Mouse (Mus musculus) right cerebral cortex, postnatal 10 days (tissue): ENCODE data around the gene Dusp14.

Source experiments
- DNase-seq, 2 experiments: peaks; one replicate each; pipeline ENCODE4 v3.0.0; 2021; ENCODE audit warnings: low spot score in 2 of 2

Gene Dusp14

DNA sequence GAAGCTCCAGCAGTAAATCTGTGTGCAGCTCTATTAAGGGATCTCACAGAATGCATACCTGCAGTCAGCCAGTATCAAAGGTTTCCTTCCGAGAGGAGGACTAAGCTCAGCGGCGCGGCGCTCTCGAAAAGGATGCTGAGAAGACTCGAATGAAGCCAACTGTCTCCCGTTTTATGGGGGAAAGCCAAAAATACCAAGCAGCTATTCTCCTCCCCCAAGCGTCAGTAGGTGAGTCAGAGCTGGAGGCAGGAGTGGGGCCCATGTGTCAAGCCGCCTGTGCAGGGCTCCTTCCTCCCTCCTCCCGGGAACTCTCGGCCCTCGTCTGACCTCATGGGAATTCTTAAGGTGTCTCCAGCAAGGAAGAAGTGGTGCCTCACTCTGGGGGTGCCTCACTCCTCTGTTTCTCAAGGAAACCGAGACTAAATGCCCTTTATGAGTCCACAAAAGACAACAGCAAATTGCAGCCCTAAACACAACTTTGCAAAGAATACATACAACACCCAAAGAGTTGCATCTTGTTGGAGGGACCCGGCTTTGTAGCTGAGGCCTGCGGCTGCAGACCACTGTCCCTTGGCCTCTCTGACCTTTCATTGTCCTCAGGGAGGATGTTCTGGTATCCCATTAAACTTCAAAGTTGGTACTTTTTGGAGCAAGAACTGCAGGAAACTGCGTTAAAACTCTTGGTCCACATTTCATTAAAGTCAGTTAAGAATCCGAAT is 2.0 kb downstream of the Dusp14 start:
- peak; percentile 59 to 71 for DNase-seq

- peak in 1 of 2 experiments; percentile 52 for DNase-seq
These were observed 3.0 kb downstream of the Dusp14 start for GRCm38 (mm10) chr11:84066071-84066481.

DNA sequence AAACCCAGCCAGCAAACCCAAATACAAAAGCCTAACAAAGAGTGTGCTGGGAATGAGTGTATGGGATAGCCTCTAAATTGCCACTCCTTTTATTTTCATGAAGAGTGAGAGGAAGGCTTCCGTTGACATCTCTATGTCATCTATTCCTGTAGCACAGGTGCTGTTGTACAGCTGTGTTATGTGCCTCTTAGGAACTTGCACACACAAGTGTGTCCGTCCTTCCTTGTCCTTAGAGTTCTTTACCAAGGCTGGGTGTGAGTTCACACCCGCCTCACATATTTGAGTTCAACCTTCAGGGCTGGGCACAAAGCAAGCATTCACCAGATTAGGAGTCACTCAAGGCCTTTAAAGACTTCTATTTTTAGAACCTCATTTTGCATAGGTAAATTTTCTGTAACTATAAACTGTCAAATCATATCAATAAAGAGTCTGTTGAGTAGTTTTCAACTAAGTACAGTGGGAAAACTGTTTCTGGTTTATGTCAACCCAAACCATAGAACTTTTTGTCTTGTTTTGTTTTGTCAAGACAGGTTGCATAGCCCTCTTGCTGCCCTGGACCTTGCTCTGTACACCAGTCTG is 5.3 kb downstream of the Dusp14 start:
- no peak for DNase-seq

GRCm38 (mm10) chr11:84062805-84063204 is 6.3 kb downstream of the Dusp14 start:
- no peak for DNase-seq

DNA sequence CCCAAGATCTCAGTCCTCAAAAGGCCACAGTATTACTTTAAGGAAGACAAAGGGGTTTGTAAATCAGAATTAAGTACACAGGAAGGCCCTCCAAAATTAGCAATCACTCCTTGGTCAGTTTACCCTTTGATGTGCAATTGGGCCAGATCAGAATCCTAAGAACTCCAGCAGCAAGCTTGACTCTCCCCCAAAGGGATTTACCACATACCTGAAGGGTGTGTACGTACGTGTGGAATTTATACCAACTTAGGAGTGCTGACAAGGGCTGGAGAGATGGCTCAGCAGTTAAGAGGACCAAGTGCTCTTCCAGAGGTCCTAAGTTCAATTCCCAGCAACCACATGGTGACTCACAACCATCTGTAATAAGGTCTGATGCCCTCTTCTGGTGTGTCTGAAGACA is 7.2 kb downstream of the Dusp14 start:
- DNase-seq: no peak

DNA sequence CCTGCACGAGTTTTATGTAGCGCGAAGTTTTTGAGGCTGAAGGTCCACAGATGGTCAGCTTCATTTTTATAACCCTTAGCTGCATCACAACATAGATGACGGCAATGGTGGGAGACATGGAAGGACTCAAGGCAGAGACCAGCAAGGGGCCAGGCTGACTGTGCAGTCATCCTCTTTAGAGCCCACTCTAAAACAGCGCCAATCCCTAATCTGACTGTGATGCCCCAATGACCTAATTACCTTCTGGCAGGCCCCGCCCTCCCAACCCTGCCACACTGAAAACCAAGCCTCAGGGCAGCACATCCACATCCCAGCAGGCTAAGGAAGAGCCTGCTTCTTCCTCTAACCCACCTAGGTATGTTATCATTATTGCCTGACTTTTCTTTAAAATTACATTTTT is 8.4 kb downstream of the Dusp14 start:
- DNase-seq: no peak

DNA sequence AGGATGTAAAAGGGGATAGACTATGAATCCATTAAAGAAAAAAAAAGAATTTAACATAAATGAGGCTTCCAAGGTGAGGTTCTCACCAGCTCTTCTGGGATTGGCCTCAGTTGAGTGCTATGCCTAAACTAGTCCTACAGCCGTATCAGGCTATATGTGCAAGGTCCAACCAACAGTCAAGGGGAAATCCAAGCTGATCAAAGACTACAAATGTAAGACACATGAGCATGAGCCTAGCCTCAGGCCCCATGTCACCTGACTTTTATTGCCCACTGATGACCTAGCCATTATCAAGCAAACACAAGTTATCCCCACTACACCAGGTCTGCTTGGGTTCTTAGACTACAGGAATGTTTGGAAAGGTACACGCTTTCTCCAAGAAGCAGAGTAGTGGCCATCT is 9.3 kb downstream of the Dusp14 start:
- DNase-seq: no peak

DNA sequence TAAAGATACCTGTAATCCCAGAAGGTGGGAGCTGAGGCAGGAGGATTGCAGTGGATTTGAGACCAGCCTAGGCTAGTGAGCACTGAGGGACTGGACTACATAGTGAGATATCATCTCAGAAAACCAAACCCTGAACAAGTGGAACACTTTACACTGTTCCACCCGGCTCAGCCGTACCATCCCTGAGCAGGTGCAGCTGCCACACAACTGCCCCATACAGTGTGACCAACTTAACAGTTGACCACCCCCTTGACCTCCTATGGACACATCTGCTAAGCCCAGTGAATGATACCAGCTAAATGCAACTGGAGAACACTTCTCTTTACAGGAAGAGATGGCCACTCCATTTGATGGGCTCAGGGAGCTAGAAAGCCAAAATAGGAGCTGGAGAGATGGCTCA is 11.6 kb downstream of the Dusp14 start:
- no peak for DNase-seq

DNA sequence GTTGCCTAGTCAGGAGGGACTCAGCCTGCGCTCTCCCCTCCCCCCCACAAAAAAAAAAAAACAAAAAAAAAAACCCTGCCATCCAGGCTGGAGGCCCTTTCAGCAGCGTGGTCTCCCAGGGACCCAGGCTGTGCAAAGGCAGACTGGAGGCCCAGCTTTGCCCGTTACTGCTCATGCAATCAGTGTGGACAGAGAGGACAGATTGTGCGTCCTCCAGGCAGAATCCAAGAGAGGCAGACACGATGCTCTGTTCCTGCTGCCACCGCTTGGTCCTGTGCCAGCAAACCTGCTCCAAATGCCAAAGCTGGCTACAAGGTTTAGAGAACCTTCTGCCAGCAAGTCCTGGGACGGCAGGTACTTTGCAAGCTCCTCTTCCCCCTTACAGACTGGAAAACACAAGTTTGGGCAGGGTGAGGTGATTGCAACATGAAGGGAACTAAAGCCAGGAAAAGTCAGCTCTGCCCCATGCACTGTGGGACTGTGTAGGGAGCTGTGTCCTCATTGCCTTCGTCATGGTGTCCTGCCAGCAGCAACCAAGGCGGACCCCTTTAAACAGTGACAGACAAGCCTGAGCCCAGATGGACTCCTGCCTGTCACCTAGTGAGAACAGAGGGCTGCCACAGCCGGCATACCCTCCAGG is 15.4 kb downstream of the Dusp14 start:
- DNase-seq: peak; percentile 73 to 75

DNA sequence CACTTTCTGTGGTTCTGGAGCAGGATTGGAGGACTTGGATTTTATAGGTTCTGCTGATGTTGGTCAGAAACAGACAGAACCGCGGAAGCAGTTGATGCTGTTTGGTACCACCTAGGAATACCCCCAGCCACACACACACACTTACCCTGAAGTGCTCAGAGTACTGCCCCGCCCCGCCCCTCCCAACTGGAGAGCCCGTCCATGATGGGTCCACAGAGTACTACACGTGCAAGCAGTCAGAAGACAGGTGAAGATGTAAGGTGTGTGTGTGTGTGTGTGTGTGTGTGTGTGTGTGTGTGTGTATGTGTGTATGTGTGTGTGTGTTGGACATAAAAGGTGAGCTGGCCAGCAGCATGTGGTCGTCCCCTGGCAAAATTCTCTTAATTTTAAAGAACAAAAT is 16.0 kb downstream of the Dusp14 start:
- no peak for DNase-seq

DNA sequence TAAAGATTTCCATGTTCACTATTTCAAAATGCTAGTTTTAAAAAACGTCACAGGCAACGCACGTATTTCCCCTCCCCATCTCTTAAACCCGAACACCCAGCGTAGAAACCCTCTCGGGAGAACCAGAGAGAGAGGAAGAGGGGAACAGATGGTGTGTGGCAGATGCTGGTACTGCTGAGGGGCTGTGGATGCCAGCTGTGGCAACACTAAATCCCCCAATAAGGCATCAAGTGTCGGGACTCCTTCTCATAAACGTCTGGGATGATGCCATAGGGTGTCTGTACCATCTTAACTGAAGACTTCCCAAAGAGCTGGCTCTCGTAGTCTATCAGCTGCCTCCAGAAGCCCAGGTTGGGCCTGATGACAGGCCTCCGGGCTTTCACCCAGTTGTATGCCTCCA is 20.6 kb downstream of the Dusp14 start:
- peak in 1 of 2 experiments; percentile 69 for DNase-seq

GRCm38 (mm10) chr11:84047270-84047669 is 21.8 kb downstream of the Dusp14 start:
- DNase-seq: no peak

GRCm38 (mm10) chr11:84044988-84045387 is 24.1 kb downstream of the Dusp14 start:
- no peak for DNase-seq

DNA sequence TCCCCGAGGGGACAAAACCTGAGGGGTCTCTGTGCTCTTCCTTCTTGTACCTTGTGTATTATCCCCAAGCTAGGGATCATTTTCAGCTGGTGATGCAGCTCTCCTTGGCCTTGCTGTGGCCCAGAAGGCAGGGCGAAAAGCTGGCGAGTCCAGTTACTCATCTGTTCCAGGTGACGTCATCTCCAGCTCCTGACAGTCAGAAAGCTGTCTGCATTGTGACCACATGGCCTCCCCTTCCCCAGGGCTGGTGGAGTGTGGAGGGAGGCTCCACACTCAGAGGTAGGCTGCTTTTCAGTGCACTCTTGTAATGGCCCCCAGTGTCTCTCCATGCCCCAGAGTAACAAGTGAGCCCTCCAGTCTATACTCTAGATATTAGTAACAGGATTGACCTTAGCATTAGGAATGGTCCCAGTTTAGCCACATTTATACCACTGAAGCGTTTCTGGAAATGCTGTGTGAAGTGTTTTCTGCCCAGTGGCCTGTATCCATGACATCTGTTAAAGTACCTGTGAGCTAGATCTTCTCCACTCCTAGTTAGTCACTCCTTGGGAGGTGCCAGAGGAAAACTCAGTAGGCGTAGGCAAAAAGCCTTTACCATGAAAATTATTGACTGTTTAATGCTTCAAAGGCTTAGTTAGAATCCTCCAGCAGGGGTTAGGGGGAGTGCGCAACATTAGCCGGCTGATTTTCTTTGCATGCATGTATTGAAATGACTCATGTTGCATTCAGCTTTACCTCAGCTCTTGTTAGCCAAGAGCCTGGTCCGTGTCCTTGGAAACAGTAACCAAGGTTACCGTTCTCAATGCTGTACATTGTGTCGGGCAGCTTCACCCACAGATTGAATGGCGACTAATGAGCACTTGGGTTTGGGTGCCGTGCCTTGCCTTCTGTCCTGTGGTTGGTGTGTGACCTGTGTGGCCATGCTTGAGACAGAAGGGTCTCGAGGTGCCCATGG is 26.0 kb downstream of the Dusp14 start:
- DNase-seq: peak; percentile 75 to 90

DNA sequence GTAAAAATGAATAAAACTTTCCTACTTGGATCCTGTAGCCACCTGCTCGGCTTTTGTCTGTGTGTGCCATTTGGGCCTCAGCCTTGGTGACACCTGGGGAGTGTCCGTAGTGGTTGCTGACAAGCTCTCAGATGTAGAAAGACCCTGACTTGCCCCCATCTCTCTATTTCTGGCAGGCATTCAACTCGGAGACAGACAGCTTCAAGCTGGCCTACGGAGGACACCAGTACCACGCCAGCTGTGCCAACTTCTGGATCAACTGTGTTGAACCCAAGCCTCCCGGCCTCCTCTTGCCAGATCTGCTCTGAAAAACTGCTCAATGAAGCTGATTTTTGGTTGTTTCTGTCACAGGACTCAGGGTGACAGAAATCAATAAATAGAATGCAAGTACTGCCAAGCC is 28.4 kb downstream of the Dusp14 start:
- DNase-seq: peak in 1 of 2 experiments; percentile 37

- no peak for DNase-seq
These were observed 35.4 kb downstream of the Dusp14 start for GRCm38 (mm10) chr11:84033671-84034070.

DNA sequence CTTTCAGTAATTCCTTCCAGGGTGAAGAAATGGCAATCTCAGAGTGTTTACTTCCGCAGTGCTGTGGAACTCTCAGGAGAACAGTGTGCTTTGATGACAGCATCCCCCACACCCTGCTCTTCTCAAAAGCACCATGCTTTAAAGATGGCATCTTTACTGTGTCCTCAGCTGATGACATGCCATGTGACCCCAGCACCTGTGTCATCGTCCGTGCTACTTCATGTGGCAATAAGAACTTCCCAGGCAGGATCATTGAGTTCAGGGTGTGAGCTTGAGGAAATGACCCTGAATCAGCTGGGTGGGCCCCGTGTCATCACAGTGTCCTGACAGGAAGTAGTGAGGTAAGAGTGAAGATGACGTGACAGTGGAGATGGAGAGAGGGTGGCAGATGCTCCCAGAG is 36.5 kb downstream of the Dusp14 start:
- DNase-seq: no peak

- peak in 1 of 2 experiments; percentile 54 for DNase-seq
These were observed 37.1 kb downstream of the Dusp14 start for GRCm38 (mm10) chr11:84031971-84032370.

GRCm38 (mm10) chr11:84028271-84029028 is 40.6 kb downstream of the Dusp14 start:
- DNase-seq: no peak

- DNase-seq: no peak
These were observed 41.8 kb downstream of the Dusp14 start for GRCm38 (mm10) chr11:84027231-84027630.

DNA sequence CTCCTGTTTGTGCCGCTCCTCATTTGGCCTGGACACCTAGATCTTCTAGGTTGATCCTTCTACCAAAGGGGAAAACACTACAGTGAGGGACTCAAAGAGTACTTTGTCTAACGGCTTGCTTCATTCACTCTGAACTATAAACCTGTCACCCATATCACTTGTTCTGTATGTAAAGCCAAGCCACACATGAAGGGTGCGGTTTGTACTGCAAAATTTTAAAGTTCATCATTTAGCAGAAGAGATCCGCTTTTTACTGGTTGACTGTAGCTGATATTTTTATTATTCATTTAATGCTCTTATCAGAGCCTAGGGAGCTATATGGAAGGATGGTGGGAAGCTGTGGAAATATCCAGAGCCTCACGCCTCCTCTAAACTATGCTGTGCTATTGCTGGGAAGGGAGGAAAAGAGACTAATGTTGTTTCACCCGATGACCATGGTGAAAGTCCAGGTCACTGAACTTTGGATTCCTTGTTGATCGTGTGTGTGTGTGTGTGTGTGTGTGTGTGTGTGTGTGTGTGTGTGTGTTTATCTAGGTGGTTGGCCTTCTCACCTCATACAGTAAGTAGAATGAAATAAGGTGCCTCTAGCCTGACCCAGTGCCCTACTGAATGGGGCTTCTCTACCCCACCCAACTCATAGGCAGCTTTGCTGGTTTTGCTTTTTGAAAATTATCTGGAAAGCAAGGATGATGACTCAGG is 52.1 kb downstream of the Dusp14 start:
- DNase-seq: no peak
